Mouse (Mus musculus): ENCODE measurements around the gene Myo7a. TPM values are rescaled to one million over a fixed set of nuclear protein-coding genes. Genes with fewer than 3 reads are reported as not detected.

Gene Myo7a
- polyA plus RNA-seq, 1 experiment from 2014 or later: 5.1 TPM

DNA sequence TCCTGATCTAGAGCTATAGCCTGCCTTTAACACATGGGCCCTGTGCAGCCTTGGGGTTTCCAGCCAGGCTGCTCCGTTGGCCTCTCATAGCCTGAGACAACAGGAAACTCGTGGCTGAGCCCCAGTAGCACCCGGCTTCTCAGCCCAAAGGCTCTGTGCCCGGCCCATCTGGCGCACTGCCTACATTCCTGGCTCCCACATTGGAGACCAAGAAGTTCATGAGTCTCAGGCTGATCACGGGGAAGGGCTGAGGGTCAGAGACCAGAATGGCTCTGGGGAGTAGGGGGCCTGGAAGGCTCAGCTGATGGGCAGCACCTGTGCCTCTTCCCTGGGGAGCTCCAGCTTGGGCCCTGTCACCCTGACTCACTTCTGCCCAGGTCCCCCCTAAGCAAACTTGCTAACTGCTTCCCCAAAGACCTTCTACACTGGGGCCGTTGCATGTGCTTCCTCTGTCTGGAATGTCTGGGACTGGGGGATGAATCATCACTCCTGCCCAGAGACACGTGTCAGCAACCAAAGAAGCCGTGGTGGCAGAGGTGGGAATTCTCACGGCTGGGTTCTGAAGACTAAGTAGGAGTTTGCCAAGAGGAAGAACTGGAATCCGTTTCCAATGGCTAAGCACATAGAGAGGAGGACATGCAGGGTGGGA is 2.2 kb downstream of the Myo7a start:
- H3K4me2 ChIP-seq: no peak overlapping the region
- H3K9me3 ChIP-seq (replicated peaks): no peaks in the 10 kb centered on the region
- H3K4me1 ChIP-seq (replicated peaks): peaks cover 14% of the 10 kb centered on the region
- peaks cover 9% of the 10 kb centered on the region for H3K27me3 ChIP-seq
- peak; percentile 40; the same call in 1 of the 2 replicates for ATAC-seq (replicated peaks; ENCODE audit: insufficient number of reproducible peaks, insufficient read depth, low FRiP score, low read depth)
- H3K9ac ChIP-seq: peak overlapping the region; percentile 28; the same call in 1 of the 2 replicates
- 0 out of 2 replicates have a peak overlapping the region, but pooled peaks have one; percentile 2 for H3K27ac ChIP-seq
- H3K36me3 ChIP-seq: no peaks in the 10 kb centered on the region
- H3K4me3 ChIP-seq: no peak overlapping the region
- 31% methylated on average over 11 of the region's 11 CpGs for WGBS

- 53% methylated on average over 6 of the region's 6 CpGs for WGBS
- ATAC-seq (replicated peaks; ENCODE audit: insufficient number of reproducible peaks, insufficient read depth, low FRiP score, low read depth): no peak
- H3K4me2 ChIP-seq: no peak overlapping the region
- no peak overlapping the region for H3K27ac ChIP-seq
- H3K36me3 ChIP-seq: no peaks in the 10 kb centered on the region
- peaks cover 21% of the 10 kb centered on the region for H3K4me1 ChIP-seq (replicated peaks)
- H3K9me3 ChIP-seq (replicated peaks): no peaks in the 10 kb centered on the region
- no peak overlapping the region for H3K4me3 ChIP-seq
- H3K27me3 ChIP-seq: peaks cover 32% of the 10 kb centered on the region
- H3K9ac ChIP-seq: no peak overlapping the region
These were observed 4.7 kb downstream of the Myo7a start for GRCm38 (mm10) chr7:98114656-98115055.

DNA sequence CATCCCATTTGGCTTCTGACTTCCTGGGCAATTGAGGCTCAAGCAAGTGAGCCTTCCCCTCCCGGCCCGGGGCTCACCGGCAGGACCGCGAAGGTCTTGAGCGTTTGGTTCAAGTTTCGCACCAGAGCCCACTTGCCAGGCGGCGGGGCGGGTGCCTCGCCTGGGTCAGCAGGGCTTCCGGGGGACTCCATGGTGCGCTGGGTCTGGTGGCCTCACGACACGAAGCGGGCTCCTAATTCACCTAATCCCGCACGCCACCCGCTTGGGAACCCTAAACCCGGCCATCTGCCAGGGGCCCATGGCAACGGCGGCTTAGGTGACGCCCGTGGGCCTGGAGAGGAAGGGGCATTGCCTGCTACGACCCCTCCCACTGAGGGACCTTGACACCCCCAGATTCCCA is 8.1 kb downstream of the Myo7a start:
- Histone ChIP-seq H3K27me3 (peaks cover 32% of the 10 kb centered on the region), H3K4me2 (peak overlapping the region; percentile 57), H3K36me3 (no peaks in the 10 kb centered on the region), H3K9ac (peak overlapping the region; percentile 27; the same call in 1 of the 2 replicates), H3K27ac (no peak overlapping the region), H3K4me1 (replicated peaks) (peaks cover 7% of the 10 kb centered on the region), H3K9me3 (replicated peaks) (no peaks in the 10 kb centered on the region), H3K4me3 (peak overlapping the region; percentile 13)
- WGBS: 12% methylated on average over 25 of the region's 25 CpGs
- no peak for ATAC-seq (replicated peaks; ENCODE audit: insufficient number of reproducible peaks, insufficient read depth, low FRiP score, low read depth)

- H3K4me3 ChIP-seq: no peak overlapping the region
- no peak for ATAC-seq (replicated peaks; ENCODE audit: insufficient number of reproducible peaks, insufficient read depth, low FRiP score, low read depth)
- H3K36me3 ChIP-seq: no peaks in the 10 kb centered on the region
- 73% methylated on average over 4 of the region's 4 CpGs for WGBS
- H3K27ac ChIP-seq: no peak overlapping the region
- peaks cover 32% of the 10 kb centered on the region for H3K27me3 ChIP-seq
- H3K4me2 ChIP-seq: no peak overlapping the region
- peaks cover 7% of the 10 kb centered on the region for H3K4me1 ChIP-seq (replicated peaks)
- H3K9me3 ChIP-seq (replicated peaks): no peaks in the 10 kb centered on the region
- H3K9ac ChIP-seq: no peak overlapping the region
These were observed 9.6 kb downstream of the Myo7a start for GRCm38 (mm10) chr7:98109771-98110170.

DNA sequence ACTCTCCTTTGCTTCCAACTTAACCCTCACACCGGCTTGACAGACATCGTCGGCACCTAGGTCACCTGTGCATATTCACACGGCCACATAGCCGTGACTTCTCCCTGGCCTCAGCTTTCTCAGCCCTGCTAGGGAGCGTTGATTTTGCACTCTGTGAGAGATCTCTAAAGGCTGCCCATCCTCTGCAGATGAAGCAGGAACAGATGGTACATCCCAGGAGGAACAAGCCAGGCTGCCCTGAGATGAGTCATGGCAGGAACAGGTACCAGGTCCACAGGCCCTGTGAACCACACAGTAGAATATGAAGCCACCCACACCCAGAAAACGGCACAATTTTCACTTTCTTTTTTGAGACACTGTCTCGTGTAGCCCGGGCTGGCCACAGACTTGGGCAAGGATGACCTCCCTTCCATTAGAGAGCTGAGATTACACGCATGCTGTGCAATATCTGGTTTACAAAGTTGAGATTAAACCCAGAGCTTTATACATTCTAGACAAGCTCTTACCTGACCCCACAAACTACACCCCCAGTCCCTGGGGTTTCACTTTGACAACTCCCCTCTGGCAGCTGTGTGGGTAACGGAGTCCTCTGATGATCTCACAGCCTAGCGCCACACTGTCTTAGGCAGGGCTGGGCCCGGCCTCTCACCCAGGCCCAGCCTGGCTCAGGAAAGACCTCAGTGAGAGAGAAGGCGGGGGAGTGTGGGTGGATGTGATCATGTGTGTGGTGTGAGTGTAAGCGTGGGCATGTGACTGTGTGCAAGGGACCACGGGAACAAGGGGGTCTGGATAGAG is 10.5 kb downstream of the Myo7a start:
- H3K4me3 ChIP-seq: no peak overlapping the region
- ATAC-seq (replicated peaks; ENCODE audit: insufficient number of reproducible peaks, insufficient read depth, low FRiP score, low read depth): no peak
- H3K36me3 ChIP-seq: no peaks in the 10 kb centered on the region
- H3K27me3 ChIP-seq: peaks cover 32% of the 10 kb centered on the region
- no peak overlapping the region for H3K9ac ChIP-seq
- no peak overlapping the region for H3K4me2 ChIP-seq
- WGBS: 77% methylated on average over 16 of the region's 16 CpGs
- H3K27ac ChIP-seq: no peak overlapping the region
- no peaks in the 10 kb centered on the region for H3K9me3 ChIP-seq (replicated peaks)
- peaks cover 16% of the 10 kb centered on the region for H3K4me1 ChIP-seq (replicated peaks)

- WGBS: 82% methylated on average over 7 of the region's 7 CpGs
- peaks cover 16% of the 10 kb centered on the region for H3K27me3 ChIP-seq
- no peaks in the 10 kb centered on the region for H3K36me3 ChIP-seq
- no peak overlapping the region for H3K9ac ChIP-seq
- H3K4me2 ChIP-seq: no peak overlapping the region
- H3K9me3 ChIP-seq (replicated peaks): no peaks in the 10 kb centered on the region
- H3K4me3 ChIP-seq: no peak overlapping the region
- ATAC-seq (replicated peaks; ENCODE audit: insufficient number of reproducible peaks, insufficient read depth, low FRiP score, low read depth): no peak
- H3K4me1 ChIP-seq (replicated peaks): peaks cover 23% of the 10 kb centered on the region
- H3K27ac ChIP-seq: no peak overlapping the region
These were observed 13.1 kb downstream of the Myo7a start for GRCm38 (mm10) chr7:98106272-98106671.

DNA sequence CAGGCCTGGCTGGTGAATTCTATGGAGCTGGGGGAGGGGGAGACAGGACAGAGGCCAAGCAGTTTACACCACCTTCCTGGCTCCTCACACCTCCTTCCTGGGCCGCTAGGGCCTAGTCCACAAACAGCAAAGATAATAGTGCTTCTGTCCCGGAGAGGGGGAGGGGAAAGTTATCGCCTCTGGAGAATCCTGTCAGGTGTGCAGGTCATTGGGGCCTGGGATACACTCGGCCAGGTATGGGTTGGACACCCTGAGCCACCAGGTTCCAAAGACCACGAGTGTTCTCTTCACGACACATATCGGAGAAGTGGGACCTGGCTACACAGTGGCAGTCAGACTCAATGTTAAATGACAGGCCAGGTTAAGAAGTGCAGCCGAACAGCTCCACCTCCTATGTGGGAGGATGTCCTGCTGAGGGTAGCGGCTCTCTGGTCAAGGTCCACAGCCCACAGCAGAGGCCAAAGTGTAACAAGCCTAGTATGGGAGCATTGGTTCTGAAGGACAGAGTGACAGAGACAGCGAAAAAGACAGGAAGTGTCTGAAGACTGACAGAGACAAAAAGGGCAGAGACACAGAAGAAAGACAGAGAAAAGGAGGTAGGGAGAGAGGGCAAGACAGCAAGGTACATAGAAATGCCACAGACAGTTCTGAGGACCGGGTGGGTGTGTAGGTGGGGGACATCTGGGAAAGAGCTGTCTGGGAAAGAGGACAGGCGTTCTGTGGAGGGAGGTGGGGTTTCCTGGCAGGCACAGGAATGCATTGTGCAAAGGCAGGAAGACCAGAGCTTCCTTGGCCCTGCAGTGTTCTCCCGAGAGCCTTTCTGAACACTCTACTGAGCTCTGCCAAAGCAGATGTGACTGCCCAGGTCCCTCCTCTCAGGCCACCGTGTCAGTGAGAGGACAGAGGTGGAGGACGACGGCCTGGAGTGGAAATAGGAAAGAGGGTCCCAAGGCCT is 14.6 kb downstream of the Myo7a start:
- H3K27ac ChIP-seq: peak overlapping the region; percentile 69
- no peak overlapping the region; the same call in 1 of the 2 replicates for H3K9ac ChIP-seq
- H3K4me2 ChIP-seq: no peak overlapping the region
- 51% methylated on average over 16 of the region's 16 CpGs for WGBS
- peaks cover under 1% of the 10 kb centered on the region; the same call in 1 of the 2 replicates for H3K27me3 ChIP-seq
- ATAC-seq (replicated peaks; ENCODE audit: insufficient number of reproducible peaks, insufficient read depth, low FRiP score, low read depth): 0 out of 2 replicates have a peak, but pooled peaks have one; percentile 32
- H3K4me3 ChIP-seq: no peak overlapping the region
- H3K9me3 ChIP-seq (replicated peaks): no peaks in the 10 kb centered on the region
- peaks cover 18% of the 10 kb centered on the region for H3K4me1 ChIP-seq (replicated peaks)
- no peaks in the 10 kb centered on the region for H3K36me3 ChIP-seq

DNA sequence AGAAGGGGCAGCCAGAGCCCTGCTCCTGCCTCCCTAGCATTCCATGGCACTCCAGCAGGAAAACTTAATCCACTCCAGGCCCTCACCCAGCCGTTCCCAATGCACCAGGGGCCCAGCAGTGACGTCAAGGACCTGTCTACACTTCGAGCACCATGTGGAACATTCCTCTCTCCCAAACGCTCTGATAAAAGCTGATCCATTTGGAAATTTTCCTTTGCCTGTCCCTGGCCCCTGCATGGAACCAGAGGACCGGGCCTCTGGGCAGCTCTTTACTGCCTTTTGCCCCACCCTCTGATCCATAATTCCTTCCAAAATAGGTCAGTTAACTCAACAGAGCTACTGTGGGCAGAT is 15.4 kb downstream of the Myo7a start:
- peak; percentile 47 for ATAC-seq (replicated peaks; ENCODE audit: insufficient number of reproducible peaks, insufficient read depth, low FRiP score, low read depth)
- 26% methylated on average over 5 of the region's 5 CpGs for WGBS
- no peak overlapping the region for H3K9ac ChIP-seq
- no peaks in the 10 kb centered on the region for H3K36me3 ChIP-seq
- H3K4me2 ChIP-seq: 0 out of 2 replicates have a peak overlapping the region, but pooled peaks have one; percentile 61
- no peak overlapping the region for H3K4me3 ChIP-seq
- peaks cover 18% of the 10 kb centered on the region for H3K4me1 ChIP-seq (replicated peaks)
- peak overlapping the region; percentile 69 for H3K27ac ChIP-seq
- H3K27me3 ChIP-seq: no peaks in the 10 kb centered on the region
- no peaks in the 10 kb centered on the region for H3K9me3 ChIP-seq (replicated peaks)

GRCm38 (mm10) chr7:98103002-98103941 is 16.1 kb downstream of the Myo7a start:
- peak overlapping the region; percentile 61 for H3K4me2 ChIP-seq
- 12% methylated on average over 19 of the region's 26 CpGs for WGBS
- peaks cover 18% of the 10 kb centered on the region for H3K4me1 ChIP-seq (replicated peaks)
- H3K27me3 ChIP-seq: no peaks in the 10 kb centered on the region
- H3K27ac ChIP-seq: peak overlapping the region; percentile 69
- peak; percentile 32; the same call in 1 of the 2 replicates for ATAC-seq (replicated peaks; ENCODE audit: insufficient number of reproducible peaks, insufficient read depth, low FRiP score, low read depth)
- peak overlapping the region; percentile 53 for H3K9ac ChIP-seq
- no peaks in the 10 kb centered on the region for H3K9me3 ChIP-seq (replicated peaks)
- peak overlapping the region; percentile 38 for H3K4me3 ChIP-seq
- H3K36me3 ChIP-seq: no peaks in the 10 kb centered on the region

- no peak for ATAC-seq (replicated peaks; ENCODE audit: insufficient number of reproducible peaks, insufficient read depth, low FRiP score, low read depth)
- H3K4me3 ChIP-seq: no peak overlapping the region
- H3K4me2 ChIP-seq: no peak overlapping the region
- no peaks in the 10 kb centered on the region for H3K27me3 ChIP-seq
- H3K4me1 ChIP-seq (replicated peaks): peaks cover 18% of the 10 kb centered on the region
- no peak overlapping the region; the same call in 1 of the 2 replicates for H3K27ac ChIP-seq
- 93% methylated on average over 11 of the region's 11 CpGs for WGBS
- H3K9me3 ChIP-seq (replicated peaks): no peaks in the 10 kb centered on the region
- H3K9ac ChIP-seq: no peak overlapping the region
- no peaks in the 10 kb centered on the region for H3K36me3 ChIP-seq
These were observed 16.8 kb downstream of the Myo7a start for GRCm38 (mm10) chr7:98102488-98102887.
